Mouse (Mus musculus): ENCODE results near the gene Mt4.
A peak's percentile ranks its signal among the peaks of the same experiment; 100 is the strongest.

DNA sequence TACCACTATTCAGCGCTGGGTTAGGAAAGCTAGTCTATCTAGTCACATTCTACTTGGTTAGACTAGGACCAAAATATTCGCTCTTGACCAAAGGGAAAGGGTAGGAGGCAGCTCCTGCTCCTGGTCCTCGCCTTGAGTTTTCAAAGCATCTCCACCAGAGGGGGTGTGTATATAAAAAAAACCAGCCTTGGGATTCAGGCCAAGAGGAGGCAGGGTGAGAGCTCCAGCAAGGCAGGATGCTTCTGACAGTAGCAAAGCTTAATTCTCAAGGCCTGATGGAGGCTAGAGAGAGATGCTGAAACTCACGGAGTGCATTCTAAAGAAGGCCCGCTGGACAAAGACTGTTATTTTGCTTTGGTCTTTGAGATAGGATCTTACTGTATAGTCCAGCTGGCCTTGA, 32.9 kb upstream of the Mt4 start:
- TF ChIP-seq CTCF (IDR thresholded peaks at IDR 0.05 in 2 of 3, conservative IDR thresholded peaks at IDR 0.05 in 1 of 3; ENCODE audit: control insufficient read depth in 1 of 3, insufficient read depth in 1 of 3, low read depth in 2 of 3, low read length in 3 of 3, poor library complexity in 1 of 3, severe bottlenecking in 1 of 3) (peak in 1 of 3 experiments; percentile 15; a peak in 1 of 6 replicates), JUND (IDR thresholded peaks at IDR 0.05; ENCODE audit: low read depth, low read length) (no peak), USF2 (IDR thresholded peaks at IDR 0.05; ENCODE audit: borderline replicate concordance in 1 of 2, insufficient read depth in 1 of 2, low read depth in 1 of 2, low read length in 2 of 2) (no peak), SMC3 (IDR thresholded peaks at IDR 0.05; ENCODE audit: low read depth, low read length) (0 out of 2 replicates have a peak, but pooled peaks have one; percentile 17), ZKSCAN1 (IDR thresholded peaks at IDR 0.05; ENCODE audit: low read depth, low read length) (no peak), USF1 (IDR thresholded peaks at IDR 0.05; ENCODE audit: low read depth, low read length) (no peak), TBP (IDR thresholded peaks at IDR 0.05; ENCODE audit: low read depth, low read length) (no peak), RAD21 (IDR thresholded peaks at IDR 0.05; ENCODE audit: low read depth, low read length) (no peak), MAFK (IDR thresholded peaks at IDR 0.05; ENCODE audit: borderline replicate concordance, low read depth, low read length) (no peak), NELFE (IDR thresholded peaks at IDR 0.05; ENCODE audit: low read depth, low read length) (no peak), MEF2A (IDR thresholded peaks at IDR 0.05; ENCODE audit: extremely low read depth, insufficient replicate concordance, low read depth, low read length, poor library complexity, severe bottlenecking) (no peak), NRF1 (IDR thresholded peaks at IDR 0.05; ENCODE audit: insufficient read depth, low read depth, low read length, poor library complexity, severe bottlenecking) (no peak), GABPA (IDR thresholded peaks at IDR 0.05; ENCODE audit: low read depth, low read length) (no peak)

All from MEL (cell line).